Mouse (Mus musculus) midbrain, postnatal 0 days (tissue): Measurements from ENCODE around the gene Adprhl1. TPM values are rescaled to one million over a fixed set of nuclear protein-coding genes. Genes with fewer than 3 reads are reported as not detected.
A peak's percentile ranks its signal among the peaks of the same experiment; 100 is the strongest.

ENCODE experiments used
- ATAC-seq: fragments of 200-750 bp; cut with Nextera tagmentation; 2 replicates; pipeline ENCODE4 v1.8.0; 2017; ENCODE audit warnings: moderate number of reproducible peaks, mild to moderate bottlenecking, moderate TSS enrichment, moderate library complexity; ENCODE audit not compliant: low FRiP score
- DNase-seq: peaks from one replicate; pipeline ENCODE4 v3.0.0-alpha.2; 2015; ENCODE audit warnings: low spot score
- H3K27ac ChIP-seq: fragments of 300-500 bp; sonication (generic); 2 replicates; pipeline ENCODE4 v1.5.1; 2014; ENCODE audit warnings: low read depth, mild to moderate bottlenecking, low read length, mixed read lengths
- H3K27me3 ChIP-seq: fragments of 300-500 bp; sonication (generic); 2 replicates; pipeline ENCODE4 v1.6.1; 2014; ENCODE audit warnings: low read length, control low read depth, mixed read lengths; ENCODE audit not compliant: insufficient read depth
- H3K36me3 ChIP-seq: fragments of 300-500 bp; sonication (generic); 2 replicates; pipeline ENCODE4 v1.6.1; 2014; ENCODE audit warnings: low read length, control low read depth, mixed read lengths; ENCODE audit not compliant: insufficient read depth
- H3K4me1 ChIP-seq: fragments of 300-500 bp; sonication (generic); 2 replicates; pipeline ENCODE4 v1.6.1; 2014; ENCODE audit warnings: mild to moderate bottlenecking, control low read depth, antibody characterized with exemption, low read length, mixed read lengths; ENCODE audit not compliant: insufficient read depth
- H3K4me2 ChIP-seq: fragments of 300-500 bp; sonication (generic); 2 replicates; pipeline ENCODE4 v1.6.1; 2014; ENCODE audit warnings: low read depth, mild to moderate bottlenecking, low read length, mixed read lengths; ENCODE audit not compliant: poor library complexity, severe bottlenecking
- H3K4me3 ChIP-seq: fragments of 300-500 bp; sonication (generic); 2 replicates; pipeline ENCODE4 v1.5.1; 2014; ENCODE audit warnings: low read depth, mild to moderate bottlenecking, low read length, moderate library complexity
- H3K9ac ChIP-seq: fragments of 300-500 bp; sonication (generic); replicated peaks from 2 replicates; pipeline ENCODE4 v1.6.1; 2014; ENCODE audit warnings: mild to moderate bottlenecking, low read length, moderate library complexity, mixed read lengths; ENCODE audit not compliant: poor library complexity, severe bottlenecking
- H3K9me3 ChIP-seq: fragments of 300-500 bp; sonication (generic); 2 replicates; pipeline ENCODE4 v1.6.1; 2016; ENCODE audit warnings: low read length, control low read depth
- CTCF ChIP-seq: IDR thresholded peaks from 2 replicates; pipeline ENCODE4 v1.5.1; 2016; ENCODE audit warnings: antibody characterized with exemption, mild to moderate bottlenecking
- WGBS: fragments of 180-500 bp; shearing (Covaris S2); extraction: QIAGEN DNeasy Blood & Tissue Kit; methylation state at CpG from one replicate; pipeline ENCODE4 v1.1.7; 2014; 5-methylcytosine and 5-hydroxymethylcytosine counted together
- polyA plus RNA-seq: library from polyadenylated mRNA; unstranded; fragments of >200 nt; fragmentation: Nextera tagmentation; extraction: Ambion mirVana; gene quantifications from 2 replicates; pipeline ENCODE4 v1.2.1, GENCODE M21; 2015
- total RNA-seq: library from RNA; depleted of rRNA; stranded (reverse); fragments of >200 nt; gene quantifications from 2 replicates; pipeline ENCODE4 v1.2.3, GENCODE M21; 2014

Gene Adprhl1
- total and polyA plus RNA-seq, 2 experiments from 2014 or later: 0.16 to 0.41 TPM

DNA sequence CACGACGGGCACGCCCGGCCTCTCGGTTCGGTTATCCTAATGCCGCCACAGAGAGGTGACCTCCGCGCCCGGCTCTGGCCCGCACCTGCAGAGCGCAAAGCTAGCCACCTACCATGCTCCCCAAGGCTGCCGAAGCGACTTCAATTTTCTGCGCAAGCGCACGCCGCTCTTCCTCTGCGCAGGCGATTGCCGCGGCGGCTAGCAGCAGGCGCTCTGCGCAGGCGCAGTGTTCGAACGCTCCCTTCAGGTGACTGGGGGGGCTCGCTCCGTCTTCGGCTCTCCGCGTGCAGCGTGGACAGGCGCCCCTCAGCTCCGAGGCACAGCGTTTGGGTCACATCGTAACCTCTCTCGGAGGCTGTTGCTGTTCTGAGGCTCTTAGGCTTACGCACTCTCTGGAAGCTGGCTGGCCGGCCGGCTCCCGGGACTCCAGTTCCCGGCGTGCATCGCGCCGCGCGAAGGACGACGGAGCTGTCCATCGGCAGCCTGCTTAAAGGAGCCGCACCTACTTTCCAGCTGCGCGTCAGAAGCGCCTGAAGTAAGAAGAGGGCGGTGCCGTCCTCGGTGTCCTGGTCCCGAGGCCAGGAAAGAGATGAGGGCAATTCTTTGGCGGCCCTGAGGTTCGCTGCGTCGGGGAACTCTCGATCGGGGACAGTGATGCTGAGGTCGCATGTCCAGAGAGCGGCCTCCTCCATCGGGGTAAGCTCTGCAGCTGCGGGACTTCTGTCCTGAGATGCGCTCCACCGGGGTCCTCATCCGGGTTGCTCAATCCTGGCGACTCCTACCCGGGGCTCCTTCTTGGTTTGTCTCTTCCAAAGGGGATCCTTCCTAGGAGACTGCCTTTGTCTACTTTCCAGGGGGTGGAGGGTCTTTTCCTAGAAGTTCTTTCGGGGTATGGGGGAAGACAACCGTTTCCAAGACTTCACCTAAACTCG is 34.0 kb upstream of the Adprhl1 start, which contains the start of the genes Dcun1d2 and Tmco3:
Gene Dcun1d2, minus strand, starts transcription at position 440 of the 932 bp plus-strand sequence.
Gene Tmco3, plus strand, starts transcription at position 499 of the 932 bp plus-strand sequence.
- peak within 1 kb of the TSS; percentile 93 for H3K4me2 ChIP-seq

DNA sequence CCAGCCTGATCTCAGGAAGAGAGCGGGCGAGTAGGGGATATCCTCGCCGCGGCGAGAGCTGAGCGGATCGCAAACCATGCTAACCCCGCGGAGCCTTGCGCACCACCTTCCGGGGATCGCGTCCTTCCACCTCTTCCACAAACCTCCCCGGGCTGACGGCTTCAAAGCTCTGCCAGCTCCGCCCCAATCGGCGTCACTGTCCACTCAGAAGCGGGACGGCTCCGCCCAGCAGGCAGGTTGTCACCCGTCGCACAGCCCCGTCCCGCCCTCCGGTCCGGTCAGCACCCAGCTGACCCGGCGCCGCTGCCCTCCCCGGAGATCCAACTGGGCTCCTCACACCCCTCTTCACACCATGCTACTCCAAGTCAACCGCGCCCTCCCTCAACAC is 33.3 kb upstream of the Adprhl1 start:
- H3K36me3 ChIP-seq: peaks cover 5% of the 10 kb centered on the region; the same call in 1 of the 2 replicates
- peak overlapping the region; percentile 91 for H3K27ac ChIP-seq
- WGBS: under 1% methylated on average over 30 of the region's 34 CpGs
- peak overlapping the region; percentile 93 for H3K4me2 ChIP-seq
- H3K9ac ChIP-seq: peak overlapping the region; percentile 73
- TF ChIP-seq CTCF: no peak
- H3K9me3 ChIP-seq: no peaks in the 10 kb centered on the region
- H3K27me3 ChIP-seq: no peaks in the 10 kb centered on the region
- ATAC-seq (peak; percentile 81), DNase-seq (peak; percentile 85)
- peaks cover 10% of the 10 kb centered on the region; the same call in 1 of the 2 replicates for H3K4me1 ChIP-seq
- peak overlapping the region; percentile 84 for H3K4me3 ChIP-seq

More for the DNA sequence above, 34.0 kb upstream of the Adprhl1 start, which contains the start of the genes Dcun1d2 and Tmco3:
- Histone ChIP-seq H3K4me3 (peak within 1 kb of the TSS; percentile 84), H3K9ac (peak within 1 kb of the TSS; percentile 73), H3K27ac (peak within 1 kb of the TSS; percentile 91), H3K9me3 (no peaks in the 10 kb centered on the region), H3K36me3 (peaks cover 5% of the 10 kb centered on the region; the same call in 1 of the 2 replicates), H3K4me1 (peaks cover 10% of the 10 kb centered on the region; the same call in 1 of the 2 replicates), H3K27me3 (no peaks in the 10 kb centered on the region)
- peak; percentile 98 for DNase-seq
- peak; percentile 92 for ATAC-seq
- under 1% methylated on average over 79 of the region's 79 CpGs for WGBS
- TF ChIP-seq CTCF: no peak

DNA sequence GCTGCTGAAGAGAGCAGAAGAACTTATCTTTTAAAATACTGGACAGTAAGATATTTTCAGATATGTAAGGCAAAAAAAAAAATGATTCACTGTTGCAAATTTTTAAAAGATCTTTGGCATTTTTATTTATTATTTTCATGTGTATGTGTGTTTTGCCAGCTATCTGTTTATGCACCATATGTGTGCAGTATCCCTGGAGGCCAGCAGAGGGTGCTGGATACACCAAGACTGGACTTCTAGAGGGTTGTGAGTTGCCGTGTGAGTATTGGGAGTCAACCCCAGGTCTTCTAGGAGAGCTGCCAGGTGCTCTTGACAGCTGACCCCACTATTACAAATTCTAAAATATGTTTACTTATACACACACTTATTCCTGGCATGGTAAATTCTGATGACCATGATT is 29.2 kb upstream of the Adprhl1 start:
- H3K4me3 ChIP-seq: no peak overlapping the region
- peak; percentile 46 for TF ChIP-seq CTCF
- no peak overlapping the region for H3K9ac ChIP-seq
- H3K27ac ChIP-seq: no peak overlapping the region
- no peak for DNase-seq
- no peak for ATAC-seq
- H3K4me2 ChIP-seq: no peak overlapping the region
- H3K9me3 ChIP-seq: no peaks in the 10 kb centered on the region
- H3K4me1 ChIP-seq: peaks cover 7% of the 10 kb centered on the region; the same call in 1 of the 2 replicates
- 90% methylated on average over 1 of the region's 1 CpGs for WGBS
- peaks cover 6% of the 10 kb centered on the region; the same call in 1 of the 2 replicates for H3K36me3 ChIP-seq
- H3K27me3 ChIP-seq: no peaks in the 10 kb centered on the region

DNA sequence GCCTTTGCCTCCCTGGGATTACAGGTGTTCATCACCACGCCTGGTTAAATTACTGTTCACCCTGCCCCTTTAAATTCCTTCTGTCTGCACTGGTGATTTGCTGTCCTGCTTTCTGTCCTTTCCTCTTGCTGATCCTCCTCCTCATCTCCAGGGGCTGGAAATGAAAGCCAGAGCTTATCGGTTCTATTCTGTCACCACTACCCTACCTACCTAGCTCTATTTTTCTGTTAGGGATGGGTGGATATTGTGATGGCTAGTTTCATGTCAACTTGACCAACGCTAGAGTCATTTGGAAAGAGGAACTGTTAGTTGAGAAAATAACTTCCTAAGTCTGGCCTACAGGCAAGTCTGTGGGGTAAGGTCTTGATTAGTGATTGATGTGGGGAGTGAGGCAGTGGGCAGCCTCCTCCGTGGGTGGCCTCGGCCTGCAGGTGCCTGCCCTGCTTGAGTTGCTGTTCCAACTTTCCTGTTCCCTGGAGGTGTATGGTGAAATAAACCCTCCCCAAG is 23.0 kb upstream of the Adprhl1 start:
- 93% methylated on average over 5 of the region's 5 CpGs for WGBS
- H3K9ac ChIP-seq: no peak overlapping the region
- no peak overlapping the region for H3K4me2 ChIP-seq
- DNase-seq: no peak
- ATAC-seq: no peak
- H3K27me3 ChIP-seq: no peaks in the 10 kb centered on the region
- H3K4me3 ChIP-seq: no peak overlapping the region
- H3K27ac ChIP-seq: no peak overlapping the region
- H3K4me1 ChIP-seq: no peaks in the 10 kb centered on the region
- TF ChIP-seq CTCF: no peak
- peaks cover 19% of the 10 kb centered on the region for H3K36me3 ChIP-seq
- H3K9me3 ChIP-seq: no peaks in the 10 kb centered on the region

DNA sequence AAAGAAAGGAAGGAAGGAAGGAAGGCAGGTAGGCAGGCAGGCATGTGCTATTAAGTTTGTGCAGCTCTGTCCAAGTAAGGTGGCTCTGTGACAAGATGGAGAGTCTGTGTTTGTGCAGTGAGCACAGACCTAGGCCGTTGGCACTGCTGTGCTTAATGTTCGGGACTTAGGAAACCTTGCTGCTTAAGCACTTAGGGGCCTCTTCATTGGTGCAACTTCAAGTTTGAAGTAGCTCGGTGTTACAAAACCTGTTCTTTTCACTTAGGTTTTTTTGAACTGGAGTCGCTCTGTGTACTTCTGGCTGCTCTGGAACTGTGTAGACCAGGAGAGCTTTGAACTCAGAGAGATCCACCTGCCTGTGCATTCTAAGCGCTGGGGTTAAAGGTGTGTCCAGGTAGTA is 18.9 kb upstream of the Adprhl1 start:
- H3K27me3 ChIP-seq: no peaks in the 10 kb centered on the region
- H3K9ac ChIP-seq: no peak overlapping the region
- peaks cover 40% of the 10 kb centered on the region for H3K36me3 ChIP-seq
- WGBS: 91% methylated on average over 5 of the region's 5 CpGs
- no peak overlapping the region for H3K4me3 ChIP-seq
- DNase-seq (no peak), ATAC-seq (no peak)
- H3K4me1 ChIP-seq: no peaks in the 10 kb centered on the region
- no peaks in the 10 kb centered on the region for H3K9me3 ChIP-seq
- H3K4me2 ChIP-seq: no peak overlapping the region
- no peak for TF ChIP-seq CTCF
- no peak overlapping the region for H3K27ac ChIP-seq

DNA sequence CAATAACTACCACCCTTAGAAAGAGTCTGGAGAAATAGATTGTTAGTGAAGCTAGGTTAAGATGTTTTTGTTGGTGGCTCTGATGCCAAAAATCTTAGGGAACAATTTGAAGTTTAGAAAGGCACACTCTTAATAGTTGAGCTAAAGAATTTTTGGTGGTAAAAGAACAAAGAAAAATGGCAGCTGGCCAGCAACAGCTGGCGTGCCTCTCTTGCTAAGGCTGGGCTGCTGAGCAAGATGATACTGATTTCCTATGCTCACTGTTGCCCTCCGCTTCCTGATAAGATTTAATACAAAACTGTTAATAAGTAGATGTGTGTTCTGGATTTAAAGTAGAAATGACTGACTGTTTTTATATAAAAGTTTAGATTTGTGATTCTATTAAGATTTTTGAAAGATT is 13.6 kb upstream of the Adprhl1 start:
- Histone ChIP-seq H3K9me3 (no peaks in the 10 kb centered on the region), H3K4me3 (no peak overlapping the region), H3K4me1 (no peaks in the 10 kb centered on the region), H3K4me2 (no peak overlapping the region), H3K36me3 (peaks cover 36% of the 10 kb centered on the region), H3K27me3 (no peaks in the 10 kb centered on the region), H3K27ac (no peak overlapping the region), H3K9ac (no peak overlapping the region)
- DNase-seq: no peak
- WGBS: 89% methylated on average over 2 of the region's 2 CpGs
- ATAC-seq: no peak
- TF ChIP-seq CTCF: no peak
